Mouse (Mus musculus): ENCODE measurements around the gene Arhgef17. TPM values are rescaled to one million over a fixed set of nuclear protein-coding genes. Genes with fewer than 3 reads are reported as not detected.

Gene Arhgef17
- polyA plus RNA-seq, 1 experiment = 30.3 TPM

DNA sequence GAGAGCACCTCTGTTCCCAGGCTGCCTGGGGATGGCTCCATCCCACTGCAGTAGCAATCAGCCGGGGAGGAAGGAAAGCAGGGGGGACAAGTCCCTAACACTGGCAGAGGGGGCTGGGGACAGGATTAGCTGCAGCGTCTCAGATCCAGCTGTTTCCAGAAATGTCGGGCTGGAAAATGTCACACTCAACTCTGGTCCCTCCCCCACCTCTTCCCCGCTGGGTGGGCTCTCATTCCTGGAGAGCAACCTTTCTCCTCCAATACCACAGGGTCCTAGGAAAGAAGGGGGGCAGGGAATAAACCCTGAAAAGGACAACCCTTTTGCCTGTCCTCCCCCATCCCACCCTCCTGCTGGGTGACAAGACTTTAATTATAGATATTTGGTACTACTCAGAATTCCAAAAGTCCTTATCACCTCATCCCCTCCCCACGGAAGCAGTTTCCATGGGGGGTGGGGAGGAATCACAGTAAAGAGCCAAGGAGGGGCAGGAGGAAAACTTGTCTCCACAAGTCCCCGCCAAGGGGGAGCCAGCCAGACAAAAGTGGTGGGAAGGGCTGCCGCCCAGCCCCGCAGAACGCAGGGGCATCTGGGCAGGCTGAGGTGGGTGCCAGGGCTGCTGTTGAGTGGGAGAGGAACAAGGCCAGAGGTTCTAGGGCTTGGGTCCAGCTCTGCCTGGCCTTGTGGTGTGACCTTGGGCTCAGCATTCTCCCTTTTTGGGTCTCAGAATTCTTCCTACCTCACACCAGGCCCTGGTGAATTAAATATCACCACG, 7.0 kb downstream of the Arhgef17 start:
- DNase-seq (ENCODE audit: low read depth) = no peak
- TF ChIP-seq CTCF (IDR thresholded peaks at IDR 0.05; ENCODE audit: borderline replicate concordance, extremely low read depth, insufficient read depth, insufficient read length) = no peak
- no peak for TF ChIP-seq POLR2A (IDR thresholded peaks at IDR 0.05; ENCODE audit: borderline replicate concordance, extremely low read depth, insufficient read depth, insufficient read length, poor library complexity, severe bottlenecking)

DNA sequence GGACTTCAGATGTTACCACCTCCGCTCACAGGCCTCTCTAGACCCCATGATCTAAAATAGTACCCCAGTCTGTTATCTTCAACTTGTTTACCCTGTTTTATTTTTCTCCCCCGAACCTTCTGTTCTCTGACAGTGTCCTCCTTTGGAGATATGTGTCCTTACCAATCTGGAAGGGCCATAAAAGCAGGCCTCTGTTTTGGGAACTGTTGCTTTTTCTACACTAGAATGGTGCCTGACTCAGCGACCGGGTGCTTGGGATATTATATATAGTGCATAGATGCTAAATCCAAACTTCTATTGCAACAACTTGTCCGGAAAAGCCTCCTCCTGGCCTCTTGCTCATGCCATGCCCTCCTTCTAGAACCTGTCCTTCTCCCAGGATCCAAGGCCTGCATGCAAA, 7.7 kb downstream of the Arhgef17 start:
- TF ChIP-seq CTCF (IDR thresholded peaks at IDR 0.05; ENCODE audit: borderline replicate concordance, extremely low read depth, insufficient read depth, insufficient read length) (no peak), POLR2A (IDR thresholded peaks at IDR 0.05; ENCODE audit: borderline replicate concordance, extremely low read depth, insufficient read depth, insufficient read length, poor library complexity, severe bottlenecking) (no peak)
- DNase-seq (ENCODE audit: low read depth) = no peak

DNA sequence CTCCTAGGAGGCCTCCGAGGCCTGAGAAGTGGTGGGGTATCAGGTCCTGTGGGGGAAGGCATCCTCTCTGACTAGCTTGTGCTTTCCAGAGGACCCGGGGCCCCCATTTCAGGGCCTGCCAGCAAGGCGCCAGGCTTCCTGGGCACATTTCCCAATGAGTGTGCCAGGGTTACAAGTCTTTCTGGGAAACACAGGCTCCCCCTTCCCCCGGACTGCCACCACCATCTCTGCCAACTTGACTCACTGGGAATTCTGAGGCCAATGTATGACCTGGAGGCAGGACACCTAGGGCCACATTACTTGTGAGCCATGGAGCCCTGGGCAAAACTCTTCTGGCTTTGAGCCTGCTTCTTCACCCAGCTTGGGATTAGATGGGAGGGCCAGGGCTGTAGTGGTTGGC, 9.0 kb downstream of the Arhgef17 start:
- no peak for TF ChIP-seq POLR2A (IDR thresholded peaks at IDR 0.05; ENCODE audit: borderline replicate concordance, extremely low read depth, insufficient read depth, insufficient read length, poor library complexity, severe bottlenecking)
- no peak for TF ChIP-seq CTCF (IDR thresholded peaks at IDR 0.05; ENCODE audit: borderline replicate concordance, extremely low read depth, insufficient read depth, insufficient read length)

DNA sequence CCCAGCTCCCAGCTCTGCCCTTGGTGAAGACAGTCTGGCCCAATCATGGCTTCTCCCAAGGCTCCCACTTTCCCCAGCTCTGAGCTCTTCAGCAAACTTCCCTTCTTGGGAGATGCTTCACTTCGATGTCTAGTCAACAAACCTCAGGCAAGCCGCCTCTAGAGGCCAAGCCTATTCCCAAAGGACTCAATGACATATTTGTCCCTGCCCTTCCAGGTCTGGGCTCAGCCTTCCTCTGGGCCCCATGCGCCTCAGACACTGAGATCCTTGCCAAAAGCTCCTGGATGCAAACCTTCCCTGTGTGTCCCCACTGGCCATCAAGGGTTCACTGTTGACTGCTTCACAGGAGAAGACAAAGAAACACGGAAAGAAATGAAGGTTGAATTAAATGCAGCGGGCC, 10.6 kb downstream of the Arhgef17 start:
- no peak for DNase-seq (ENCODE audit: low read depth)
- TF ChIP-seq CTCF (IDR thresholded peaks at IDR 0.05; ENCODE audit: borderline replicate concordance, extremely low read depth, insufficient read depth, insufficient read length) (no peak), POLR2A (IDR thresholded peaks at IDR 0.05; ENCODE audit: borderline replicate concordance, extremely low read depth, insufficient read depth, insufficient read length, poor library complexity, severe bottlenecking) (no peak)

More for the DNA sequence above, 9.0 kb downstream of the Arhgef17 start:
- DNase-seq (ENCODE audit: low read depth) = peak; percentile 71

DNA sequence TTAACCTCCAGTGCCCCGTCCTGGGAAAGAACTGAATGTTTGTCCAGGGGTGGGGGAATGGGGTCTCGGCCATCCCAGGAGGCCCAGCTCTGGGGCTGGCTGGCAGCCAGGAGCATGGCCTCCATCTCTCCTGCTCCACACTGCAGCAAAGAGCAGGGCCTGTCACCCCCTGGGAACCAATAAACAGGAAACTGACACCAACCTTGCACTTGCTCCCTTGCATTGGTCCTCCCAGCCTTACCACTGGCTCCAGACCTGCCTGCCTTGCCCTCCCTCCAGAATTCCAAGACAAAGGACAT, 12.1 kb downstream of the Arhgef17 start:
- TF ChIP-seq POLR2A (IDR thresholded peaks at IDR 0.05; ENCODE audit: borderline replicate concordance, extremely low read depth, insufficient read depth, insufficient read length, poor library complexity, severe bottlenecking) (no peak), CTCF (IDR thresholded peaks at IDR 0.05; ENCODE audit: borderline replicate concordance, extremely low read depth, insufficient read depth, insufficient read length) (no peak)
- DNase-seq (ENCODE audit: low read depth) = no peak

DNA sequence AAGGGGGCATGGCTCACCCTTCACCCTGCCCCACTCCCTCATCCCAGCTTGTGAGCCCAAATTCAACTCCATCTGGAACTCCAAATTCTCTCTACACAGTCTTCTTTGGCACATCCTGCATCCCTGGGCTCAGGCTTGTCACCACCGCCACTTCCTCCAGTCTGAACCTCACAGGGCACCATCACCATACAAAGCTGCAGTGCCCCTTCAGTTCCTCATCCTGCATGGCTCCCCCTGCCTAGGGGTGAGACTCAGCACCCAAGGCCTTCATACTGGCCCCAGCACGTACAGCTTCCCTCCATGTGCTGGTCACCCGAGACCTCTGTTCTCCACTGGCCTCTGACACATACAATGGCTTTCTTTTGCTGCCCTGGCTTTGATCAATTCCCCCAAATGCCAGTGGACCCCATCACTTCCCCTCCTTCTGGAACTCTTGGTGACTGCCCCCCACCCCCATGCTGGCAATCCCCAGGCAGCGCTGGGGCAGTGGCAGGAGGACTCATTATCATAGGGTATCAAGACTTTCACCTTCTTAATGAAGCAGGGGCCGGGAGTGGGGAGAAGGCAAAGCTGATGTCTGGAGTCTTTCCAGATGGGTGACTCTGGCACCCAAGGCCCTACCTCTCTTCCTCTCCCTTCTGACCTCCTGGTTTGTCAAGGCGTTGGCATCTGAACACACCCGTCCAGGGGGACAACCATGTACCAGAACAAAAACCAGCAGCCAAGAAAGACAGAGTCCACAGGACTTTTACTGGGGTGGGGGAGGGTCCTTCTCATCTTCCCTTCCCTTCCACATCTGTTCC, 12.7 kb downstream of the Arhgef17 start:
- DNase-seq (ENCODE audit: low read depth) = no peak
- TF ChIP-seq CTCF (IDR thresholded peaks at IDR 0.05; ENCODE audit: borderline replicate concordance, extremely low read depth, insufficient read depth, insufficient read length) (no peak), POLR2A (IDR thresholded peaks at IDR 0.05; ENCODE audit: borderline replicate concordance, extremely low read depth, insufficient read depth, insufficient read length, poor library complexity, severe bottlenecking) (no peak)

DNA sequence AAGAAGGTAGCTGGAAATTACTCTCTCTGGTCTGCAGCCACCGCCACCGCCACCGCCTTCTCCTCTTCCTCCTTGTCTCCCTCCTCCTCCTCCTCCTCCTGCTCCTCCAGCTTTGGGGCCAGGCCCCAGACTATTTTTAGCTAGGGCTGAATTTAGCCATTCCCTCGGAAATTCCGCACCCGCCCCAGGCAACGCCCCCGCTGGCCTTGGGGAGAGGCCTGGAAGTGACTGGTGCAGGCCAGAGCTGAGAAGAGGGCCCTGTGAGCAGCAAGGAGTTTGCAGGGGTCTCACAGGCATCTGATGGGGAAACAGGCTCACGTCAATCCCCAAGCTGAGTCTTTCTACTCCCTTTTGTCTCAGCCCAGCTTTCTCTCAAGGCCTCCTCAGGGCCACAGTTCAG, 13.7 kb downstream of the Arhgef17 start:
- no peak for DNase-seq (ENCODE audit: low read depth)
- no peak for TF ChIP-seq POLR2A (IDR thresholded peaks at IDR 0.05; ENCODE audit: borderline replicate concordance, extremely low read depth, insufficient read depth, insufficient read length, poor library complexity, severe bottlenecking)
- TF ChIP-seq CTCF (IDR thresholded peaks at IDR 0.05; ENCODE audit: borderline replicate concordance, extremely low read depth, insufficient read depth, insufficient read length) = no peak

DNA sequence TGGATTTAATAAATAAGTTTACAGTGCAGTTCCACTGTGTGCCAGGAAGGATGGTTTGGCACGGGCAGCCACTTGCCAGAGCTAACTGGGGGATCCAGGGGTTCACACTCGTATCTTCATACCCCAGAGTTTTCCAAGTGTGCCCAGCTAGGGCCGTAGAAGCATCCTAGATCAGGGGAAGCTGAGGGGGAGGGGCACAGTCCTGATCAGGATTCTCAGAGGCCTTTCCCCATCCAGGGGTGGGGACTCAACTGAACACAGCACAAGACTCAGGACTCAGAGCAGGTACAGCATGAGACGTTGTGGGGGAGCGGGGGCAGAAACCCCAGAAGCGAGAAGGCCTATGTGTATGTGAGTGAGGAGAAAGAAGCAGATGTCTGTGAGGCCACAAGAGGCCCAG, 14.2 kb downstream of the Arhgef17 start:
- no peak for DNase-seq (ENCODE audit: low read depth)
- TF ChIP-seq CTCF (IDR thresholded peaks at IDR 0.05; ENCODE audit: borderline replicate concordance, extremely low read depth, insufficient read depth, insufficient read length) = no peak
- no peak for TF ChIP-seq POLR2A (IDR thresholded peaks at IDR 0.05; ENCODE audit: borderline replicate concordance, extremely low read depth, insufficient read depth, insufficient read length, poor library complexity, severe bottlenecking)

DNA sequence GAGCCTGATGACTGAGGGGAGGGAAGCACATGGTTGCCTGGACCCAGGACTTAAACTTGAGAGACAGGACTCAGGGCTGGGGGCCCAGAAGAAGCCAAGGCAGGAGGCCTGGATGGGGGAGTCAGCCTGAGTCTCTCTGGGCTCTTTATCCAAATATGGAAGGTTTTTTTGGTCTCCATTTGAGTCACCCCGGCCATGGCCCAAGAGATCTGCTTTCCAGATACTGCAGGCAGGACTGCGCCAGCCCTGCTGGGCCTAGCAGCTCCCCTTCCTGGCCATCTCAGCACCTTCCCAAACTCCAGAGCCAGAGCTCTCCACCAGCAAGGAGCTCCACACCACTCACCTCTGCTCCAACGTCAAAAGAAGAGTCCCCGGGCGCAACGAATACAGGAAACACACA, 15.4 kb downstream of the Arhgef17 start:
- no peak for DNase-seq (ENCODE audit: low read depth)
- TF ChIP-seq POLR2A (IDR thresholded peaks at IDR 0.05; ENCODE audit: borderline replicate concordance, extremely low read depth, insufficient read depth, insufficient read length, poor library complexity, severe bottlenecking) (no peak), CTCF (IDR thresholded peaks at IDR 0.05; ENCODE audit: borderline replicate concordance, extremely low read depth, insufficient read depth, insufficient read length) (no peak)

DNA sequence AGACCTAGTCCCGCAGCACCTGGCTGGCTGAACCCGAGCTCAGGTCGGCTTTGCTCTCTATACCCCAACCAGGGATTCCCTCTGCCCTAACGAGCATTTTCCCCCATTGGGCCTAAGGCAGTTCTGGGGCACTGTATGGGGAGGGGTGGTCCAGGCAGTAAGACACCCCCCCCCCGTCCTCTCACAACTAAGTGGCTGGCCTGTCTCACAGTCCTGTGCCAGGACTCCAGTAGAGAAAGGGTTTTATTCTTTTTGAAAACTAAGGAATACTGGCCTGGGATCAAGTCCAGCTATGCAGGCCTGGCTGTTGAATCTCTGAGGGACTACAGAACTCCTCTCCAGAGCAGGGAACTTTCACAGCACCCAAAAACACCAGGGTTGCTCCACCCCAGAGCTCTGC, 16.7 kb downstream of the Arhgef17 start:
- TF ChIP-seq CTCF (IDR thresholded peaks at IDR 0.05; ENCODE audit: borderline replicate concordance, extremely low read depth, insufficient read depth, insufficient read length) = no peak
- no peak for TF ChIP-seq POLR2A (IDR thresholded peaks at IDR 0.05; ENCODE audit: borderline replicate concordance, extremely low read depth, insufficient read depth, insufficient read length, poor library complexity, severe bottlenecking)
- DNase-seq (ENCODE audit: low read depth) = peak; percentile 62

DNA sequence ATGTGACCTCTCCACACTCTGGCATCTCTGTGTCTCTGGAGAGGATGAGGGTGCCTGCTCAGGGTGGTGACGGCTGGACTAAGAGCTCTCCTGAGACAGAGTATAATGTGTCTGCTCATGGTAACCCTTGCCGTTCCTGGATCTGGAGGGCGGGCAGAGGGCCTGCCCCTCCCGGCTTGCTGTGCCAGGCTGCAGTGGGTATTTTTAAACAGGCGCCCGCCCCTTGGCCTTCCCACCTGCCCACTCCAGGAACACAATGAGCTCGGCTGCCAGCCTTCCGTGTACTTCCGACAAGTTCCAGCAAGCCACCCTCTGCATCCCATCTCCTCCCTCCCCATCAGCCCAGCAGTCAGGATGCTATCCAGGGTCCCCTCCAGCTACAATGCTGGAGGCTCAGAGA, 20.1 kb downstream of the Arhgef17 start:
- no peak for DNase-seq (ENCODE audit: low read depth)
- no peak for TF ChIP-seq CTCF (IDR thresholded peaks at IDR 0.05; ENCODE audit: borderline replicate concordance, extremely low read depth, insufficient read depth, insufficient read length)
- no peak for TF ChIP-seq POLR2A (IDR thresholded peaks at IDR 0.05; ENCODE audit: borderline replicate concordance, extremely low read depth, insufficient read depth, insufficient read length, poor library complexity, severe bottlenecking)

Data from brain, embryonic 14.5 days (tissue).